Mouse (Mus musculus): ENCODE measurements around the gene Diaph2. TPM values are rescaled to one million over a fixed set of nuclear protein-coding genes. Genes with fewer than 3 reads are reported as not detected.
"Not testable (repeated sequence)": the region's sequence is repeated elsewhere in the genome, so short reads cannot be mapped to it uniquely, and the experiment has no call there.

The Diaph2 gene
- polyA plus RNA-seq, 1 experiment from 2014 or later, result 8.3 TPM

DNA sequence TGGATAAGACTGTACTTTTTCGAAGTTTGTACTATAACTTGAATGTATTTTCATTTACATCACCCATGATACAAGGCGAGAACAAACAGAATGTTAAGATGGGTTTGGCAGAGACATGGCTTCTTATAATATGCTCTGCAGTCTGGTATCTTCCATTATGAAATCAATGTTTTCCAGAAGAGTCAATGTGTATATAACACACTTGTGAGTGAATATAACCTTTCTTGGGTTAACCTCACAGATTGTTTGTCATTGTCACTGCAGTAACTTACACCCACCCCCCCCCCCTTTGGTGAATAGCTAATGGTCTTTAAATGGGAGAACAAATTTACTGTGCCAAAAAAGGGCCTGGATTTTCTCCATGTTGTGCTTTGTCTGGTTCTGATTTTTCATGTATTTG, 13.1 kb downstream of the Diaph2 start:
- 54% methylated on average over 2 of the region's 2 CpGs for WGBS

DNA sequence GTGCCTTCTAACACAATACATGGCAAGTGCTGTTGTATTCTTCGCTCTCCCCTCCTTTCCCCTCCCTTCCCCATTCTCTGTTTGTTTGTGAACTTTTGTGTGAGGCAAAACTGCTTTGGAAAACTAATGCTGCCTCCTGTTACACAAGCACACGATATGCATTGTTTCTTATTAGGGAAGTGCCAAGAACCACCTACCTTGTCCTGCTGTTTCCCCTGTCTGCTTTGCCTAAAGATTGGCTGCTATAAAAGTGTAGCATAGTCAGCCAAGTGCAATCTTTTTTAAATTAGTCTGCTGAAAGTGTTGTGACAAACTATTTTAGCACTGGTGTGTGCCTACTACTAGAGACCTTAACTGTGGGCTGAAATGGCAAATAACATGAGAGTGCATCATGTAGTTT, 15.8 kb downstream of the Diaph2 start:
- H3K9ac ChIP-seq, result no peak overlapping the region
- no peak overlapping the region for H3K27ac ChIP-seq
- H3K4me2 ChIP-seq, result no peak overlapping the region
- H3K27me3 ChIP-seq, result no peaks in the 10 kb centered on the region
- H3K9me3 ChIP-seq, result no peaks in the 10 kb centered on the region
- WGBS, result 75% methylated on average over 2 of the region's 2 CpGs
- H3K4me3 ChIP-seq, result no peak overlapping the region
- no peak for ATAC-seq (ENCODE audit: borderline replicate concordance, extremely low read depth, low FRiP score, low TSS enrichment)
- no peaks in the 10 kb centered on the region for H3K36me3 ChIP-seq
- H3K4me1 ChIP-seq, result no peaks in the 10 kb centered on the region

More for the DNA sequence above, 13.1 kb downstream of the Diaph2 start:
- Histone ChIP-seq H3K27ac (no peak overlapping the region), H3K4me2 (no peak overlapping the region), H3K36me3 (no peaks in the 10 kb centered on the region), H3K9ac (no peak overlapping the region), H3K4me1 (no peaks in the 10 kb centered on the region), H3K4me3 (no peak overlapping the region), H3K27me3 (no peaks in the 10 kb centered on the region), H3K9me3 (no peaks in the 10 kb centered on the region)
- no peak for ATAC-seq (ENCODE audit: borderline replicate concordance, extremely low read depth, low FRiP score, low TSS enrichment)

DNA sequence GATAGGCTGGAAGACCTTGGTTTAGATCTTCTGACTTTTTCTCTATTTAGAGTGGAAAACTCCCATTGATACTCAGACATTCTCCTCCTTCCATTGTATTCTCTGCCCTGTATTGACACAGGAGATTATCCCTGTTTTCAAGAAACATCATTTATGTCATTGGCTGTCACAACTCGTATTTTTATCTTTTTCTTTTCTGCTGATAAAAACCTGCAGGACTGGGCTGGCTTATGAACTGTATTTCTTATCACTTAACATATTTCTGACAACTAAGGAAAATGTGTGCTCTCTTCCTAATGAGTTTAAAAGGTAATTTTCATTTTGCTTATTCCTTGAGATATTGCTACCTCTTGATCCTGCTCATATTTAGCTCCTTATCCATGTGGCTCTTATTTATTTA, 17.3 kb downstream of the Diaph2 start:
- WGBS, result 31% methylated on average over 1 of the region's 1 CpGs
- no peaks in the 10 kb centered on the region for H3K9me3 ChIP-seq
- no peak overlapping the region for H3K4me2 ChIP-seq
- H3K9ac ChIP-seq, result no peak overlapping the region
- H3K4me1 ChIP-seq, result no peaks in the 10 kb centered on the region
- ATAC-seq (ENCODE audit: borderline replicate concordance, extremely low read depth, low FRiP score, low TSS enrichment), result no peak
- H3K27me3 ChIP-seq, result no peaks in the 10 kb centered on the region
- no peaks in the 10 kb centered on the region for H3K36me3 ChIP-seq
- H3K4me3 ChIP-seq, result no peak overlapping the region
- H3K27ac ChIP-seq, result no peak overlapping the region

DNA sequence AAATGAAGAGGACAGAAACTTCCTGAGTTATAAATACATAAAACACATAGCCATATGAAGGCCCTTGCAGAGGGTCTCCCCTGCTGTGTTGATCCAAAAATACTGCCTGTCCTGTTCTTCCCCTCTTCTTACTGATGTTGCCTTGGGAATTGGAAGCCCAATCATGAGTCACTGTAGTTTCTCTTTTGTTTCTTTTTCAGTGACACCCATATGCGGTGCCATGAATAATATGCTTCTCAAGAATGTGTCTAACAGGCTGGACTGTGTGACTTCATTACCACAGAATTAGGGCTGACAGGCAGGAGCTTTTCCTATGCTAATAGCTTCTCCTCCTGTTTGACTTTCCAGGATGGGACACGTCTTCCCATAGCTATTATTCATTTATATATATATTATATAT, 21.1 kb downstream of the Diaph2 start:
- Histone ChIP-seq H3K4me2 (no peak overlapping the region), H3K9ac (no peak overlapping the region), H3K4me1 (no peaks in the 10 kb centered on the region), H3K27ac (no peak overlapping the region), H3K36me3 (no peaks in the 10 kb centered on the region), H3K27me3 (no peaks in the 10 kb centered on the region), H3K9me3 (no peaks in the 10 kb centered on the region), H3K4me3 (no peak overlapping the region)
- no peak for ATAC-seq (ENCODE audit: borderline replicate concordance, extremely low read depth, low FRiP score, low TSS enrichment)
- WGBS, result 59% methylated on average over 2 of the region's 2 CpGs

DNA sequence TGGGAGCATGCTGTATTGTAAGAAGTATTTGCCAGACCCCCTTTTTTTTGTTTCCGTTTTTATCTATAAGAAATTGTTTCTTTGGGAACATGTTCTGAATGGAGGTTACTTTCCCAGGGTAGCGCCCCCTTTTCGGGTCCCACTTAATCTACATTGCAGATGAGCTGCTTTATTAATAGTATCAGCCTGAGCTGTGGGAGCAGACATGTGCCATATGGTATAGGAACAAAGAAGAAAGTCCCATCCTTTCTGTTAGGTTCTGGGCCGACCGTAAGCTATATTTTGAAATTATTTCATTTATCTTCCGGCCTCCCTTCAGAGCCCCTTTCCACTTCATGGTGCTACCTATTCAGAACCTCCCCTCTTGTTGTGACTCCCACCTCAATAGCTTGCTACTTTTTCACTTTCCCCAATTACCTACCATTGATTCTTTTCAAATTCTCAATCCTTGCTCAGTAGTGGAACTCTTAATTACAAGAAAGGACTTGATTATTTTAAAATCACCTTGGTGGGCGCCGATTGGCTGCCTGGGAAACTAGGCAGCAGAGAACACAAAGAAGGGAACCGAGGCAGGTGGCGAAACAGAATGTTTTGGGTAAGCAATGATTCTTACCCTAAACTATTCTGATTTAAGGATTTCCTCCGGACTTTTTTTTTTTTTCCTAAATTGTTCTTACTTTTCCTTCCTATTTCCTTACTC, 24.2 kb downstream of the Diaph2 start:
- 62% methylated on average over 11 of the region's 11 CpGs for WGBS

DNA sequence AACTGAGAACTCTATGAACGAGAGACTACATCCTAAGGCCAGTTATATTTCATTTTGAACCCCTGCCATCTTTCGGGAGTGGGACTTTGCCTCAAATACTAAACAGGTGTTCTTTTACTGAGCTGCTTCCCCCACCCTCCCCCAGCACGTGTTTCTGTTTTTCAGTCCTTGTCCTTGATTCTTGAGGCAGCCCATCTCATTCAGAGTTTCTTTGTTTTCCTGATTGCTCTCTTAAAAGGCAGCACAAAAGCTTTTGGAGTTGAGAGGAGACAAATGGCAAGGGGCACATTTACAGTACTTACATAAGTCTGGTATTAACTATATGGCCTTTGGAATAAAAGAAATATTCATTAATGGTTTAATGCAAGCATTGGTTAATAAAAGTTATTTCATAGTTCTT, 24.9 kb downstream of the Diaph2 start:
- Histone ChIP-seq H3K9ac (no peak overlapping the region), H3K4me3 (no peak overlapping the region), H3K36me3 (no peaks in the 10 kb centered on the region), H3K4me2 (no peak overlapping the region), H3K27ac (no peak overlapping the region), H3K27me3 (no peaks in the 10 kb centered on the region), H3K9me3 (no peaks in the 10 kb centered on the region), H3K4me1 (no peaks in the 10 kb centered on the region)
- 65% methylated on average over 3 of the region's 3 CpGs for WGBS
- ATAC-seq (ENCODE audit: borderline replicate concordance, extremely low read depth, low FRiP score, low TSS enrichment), result no peak

More for the DNA sequence above, 24.2 kb downstream of the Diaph2 start:
- Histone ChIP-seq H3K4me1 (no peaks in the 10 kb centered on the region), H3K4me2 (no peak overlapping the region), H3K27ac (no peak overlapping the region), H3K36me3 (no peaks in the 10 kb centered on the region), H3K27me3 (no peaks in the 10 kb centered on the region), H3K9me3 (no peaks in the 10 kb centered on the region), H3K4me3 (no peak overlapping the region), H3K9ac (no peak overlapping the region)
- no peak for ATAC-seq (ENCODE audit: borderline replicate concordance, extremely low read depth, low FRiP score, low TSS enrichment)

DNA sequence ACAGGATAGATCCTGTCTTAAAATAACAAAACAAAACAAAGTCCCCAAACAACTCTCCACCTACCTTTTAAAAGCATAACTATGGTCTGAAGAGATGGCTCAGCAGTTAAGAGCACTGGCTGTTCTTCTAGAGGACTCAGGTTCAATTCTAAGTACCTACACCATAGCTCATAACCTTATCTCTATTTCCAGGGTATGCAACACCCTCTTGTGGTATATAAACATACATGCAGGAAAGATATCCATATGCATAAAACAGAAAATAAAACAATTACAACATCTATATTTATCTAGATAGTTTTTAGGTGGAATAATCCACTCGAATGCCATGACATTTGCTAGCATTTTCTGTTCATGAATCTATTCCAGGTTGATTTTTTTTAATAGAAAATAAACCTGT, 27.2 kb downstream of the Diaph2 start:
- Histone ChIP-seq H3K9me3 (no peaks in the 10 kb centered on the region), H3K4me3 (no peak overlapping the region), H3K4me2 (no peak overlapping the region), H3K27ac (no peak overlapping the region), H3K4me1 (no peaks in the 10 kb centered on the region), H3K36me3 (no peaks in the 10 kb centered on the region), H3K9ac (no peak overlapping the region), H3K27me3 (no peaks in the 10 kb centered on the region)
- no peak for ATAC-seq (ENCODE audit: borderline replicate concordance, extremely low read depth, low FRiP score, low TSS enrichment)
- WGBS, result 67% methylated on average over 1 of the region's 1 CpGs

DNA sequence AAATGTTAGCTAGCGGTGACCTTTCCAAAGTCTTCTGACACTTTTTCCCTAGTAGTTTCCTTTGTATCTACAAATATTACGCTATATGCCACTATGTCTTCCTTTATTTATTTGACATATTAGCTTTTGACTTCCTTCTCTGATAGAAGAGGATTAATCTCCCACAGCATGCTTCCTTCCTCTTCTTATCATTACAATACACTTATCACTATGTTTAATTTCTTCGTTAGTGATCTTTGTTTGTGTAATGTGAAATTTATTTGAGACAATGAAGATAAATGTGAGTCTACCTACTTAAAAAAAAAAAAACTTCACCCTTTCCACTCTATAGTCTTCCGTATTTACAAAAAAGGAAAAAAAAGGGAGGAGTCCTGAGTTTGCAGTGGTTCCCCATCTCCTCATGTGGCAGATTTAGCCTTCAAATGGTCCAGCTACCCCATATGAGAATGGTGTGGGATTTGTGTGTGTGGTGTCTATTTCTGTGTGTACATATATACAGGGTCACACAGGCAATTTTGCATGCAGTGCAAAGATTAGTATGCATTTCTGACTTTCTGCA, 27.9 kb downstream of the Diaph2 start:
- WGBS, result 62% methylated on average over 4 of the region's 4 CpGs
- Histone ChIP-seq H3K4me3 (no peak overlapping the region), H3K36me3 (no peaks in the 10 kb centered on the region), H3K4me2 (no peak overlapping the region), H3K27ac (no peak overlapping the region), H3K9ac (no peak overlapping the region), H3K27me3 (no peaks in the 10 kb centered on the region), H3K9me3 (no peaks in the 10 kb centered on the region), H3K4me1 (no peaks in the 10 kb centered on the region)
- ATAC-seq (ENCODE audit: borderline replicate concordance, extremely low read depth, low FRiP score, low TSS enrichment), result no peak

DNA sequence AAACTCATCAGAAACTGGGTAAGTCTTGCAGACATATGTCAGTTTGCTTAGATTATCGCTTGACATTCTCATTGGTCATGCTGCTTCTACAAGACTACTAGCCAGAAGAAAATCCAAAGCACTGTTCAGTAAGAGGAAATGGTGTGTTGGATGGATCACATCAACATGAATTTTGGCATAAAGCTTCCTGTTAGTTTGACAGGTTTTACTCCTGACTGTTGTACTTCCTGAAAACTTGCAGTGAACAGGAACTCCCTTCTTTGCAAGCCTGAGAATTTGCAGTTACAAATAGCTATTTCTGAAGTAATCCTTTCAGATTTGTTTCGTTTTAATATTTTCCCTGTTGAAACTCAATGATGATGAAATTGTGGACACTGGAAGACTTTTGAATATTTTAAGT, 32.3 kb downstream of the Diaph2 start:
- no peak for ATAC-seq (ENCODE audit: borderline replicate concordance, extremely low read depth, low FRiP score, low TSS enrichment)
- Histone ChIP-seq H3K27ac (no peak overlapping the region), H3K36me3 (no peaks in the 10 kb centered on the region), H3K4me3 (no peak overlapping the region), H3K4me1 (no peaks in the 10 kb centered on the region), H3K9me3 (no peaks in the 10 kb centered on the region), H3K27me3 (no peaks in the 10 kb centered on the region), H3K9ac (no peak overlapping the region), H3K4me2 (no peak overlapping the region)
- WGBS, result 78% methylated on average over 2 of the region's 2 CpGs

DNA sequence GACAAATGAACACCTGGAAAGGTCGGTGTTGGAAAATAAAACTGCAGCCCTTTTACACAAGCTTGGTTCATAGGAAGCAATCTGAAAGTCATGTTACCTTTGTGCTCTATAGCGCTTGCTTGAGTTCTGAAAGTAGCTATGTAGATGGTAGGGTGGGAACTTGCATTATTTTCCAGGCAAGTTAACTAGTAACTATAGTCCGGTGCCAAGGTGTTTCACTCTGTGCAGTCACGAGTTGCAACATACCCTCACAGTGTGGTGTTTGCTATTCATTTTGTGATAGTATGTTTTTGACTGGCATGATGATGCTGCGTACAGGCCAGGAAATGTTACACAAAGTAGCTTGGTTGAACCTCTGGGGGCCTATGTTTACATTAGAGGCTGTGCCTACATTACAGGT, 34.5 kb downstream of the Diaph2 start:
- no peaks in the 10 kb centered on the region for H3K27me3 ChIP-seq

DNA sequence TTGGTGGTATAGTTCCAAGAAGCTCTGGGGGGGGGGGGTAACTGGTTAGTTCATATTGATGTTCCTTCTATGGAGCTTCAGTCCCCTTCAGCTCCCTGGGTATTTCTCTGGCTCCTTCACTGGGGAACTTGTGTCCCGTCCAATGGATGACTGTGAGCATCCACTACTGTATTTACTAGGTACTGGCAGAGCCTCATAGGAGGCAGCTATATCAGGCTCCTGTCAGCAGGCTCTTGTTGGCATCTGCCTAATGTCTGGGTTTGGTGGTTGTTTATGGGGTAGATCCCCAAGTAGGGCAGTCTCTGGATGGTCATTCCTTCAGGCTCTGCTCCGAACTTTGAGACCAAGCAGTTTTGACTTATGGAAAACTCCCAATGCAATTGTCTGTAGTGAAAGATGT, 50.4 kb downstream of the Diaph2 start:
- H3K4me1 ChIP-seq; H3K27me3 ChIP-seq; H3K36me3 ChIP-seq; H3K4me2 ChIP-seq; ATAC-seq (ENCODE audit: borderline replicate concordance, extremely low read depth, low FRiP score, low TSS enrichment); H3K9ac ChIP-seq; H3K4me3 ChIP-seq; H3K9me3 ChIP-seq; H3K27ac ChIP-seq: not testable (repeated sequence)
- 83% methylated on average over 2 of the region's 2 CpGs for WGBS

More for the DNA sequence above, 34.5 kb downstream of the Diaph2 start:
- no peak overlapping the region for H3K4me2 ChIP-seq
- 82% methylated on average over 5 of the region's 5 CpGs for WGBS
- no peak overlapping the region for H3K9ac ChIP-seq
- no peak overlapping the region for H3K4me3 ChIP-seq
- no peaks in the 10 kb centered on the region for H3K4me1 ChIP-seq
- H3K36me3 ChIP-seq, result no peaks in the 10 kb centered on the region
- no peak overlapping the region for H3K27ac ChIP-seq
- no peak for ATAC-seq (ENCODE audit: borderline replicate concordance, extremely low read depth, low FRiP score, low TSS enrichment)
- H3K9me3 ChIP-seq, result no peaks in the 10 kb centered on the region

DNA sequence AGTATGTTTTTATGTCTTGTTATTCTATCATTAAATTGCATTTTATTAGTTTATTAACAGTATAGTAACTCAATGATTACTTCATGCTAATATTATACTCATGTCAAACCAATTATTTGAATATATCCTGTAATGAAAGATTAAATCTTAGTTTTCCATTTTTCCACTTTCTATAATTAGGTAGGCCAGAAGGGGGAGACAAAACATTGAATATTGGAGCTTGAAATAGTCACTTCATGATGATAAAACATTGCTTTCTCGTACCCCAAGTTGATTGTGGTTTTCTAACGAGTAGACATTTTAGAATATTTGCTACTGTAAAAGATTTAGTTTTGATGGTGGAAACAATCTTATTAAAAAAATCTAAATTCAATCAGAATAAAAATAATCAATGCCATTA, 82.4 kb downstream of the Diaph2 start:
- Histone ChIP-seq H3K9me3 (no peaks in the 10 kb centered on the region), H3K27me3 (no peaks in the 10 kb centered on the region), H3K27ac (no peak overlapping the region), H3K4me3 (no peak overlapping the region), H3K36me3 (no peaks in the 10 kb centered on the region), H3K9ac (no peak overlapping the region), H3K4me1 (no peaks in the 10 kb centered on the region), H3K4me2 (no peak overlapping the region)
- ATAC-seq (ENCODE audit: borderline replicate concordance, extremely low read depth, low FRiP score, low TSS enrichment), result no peak
- 27% methylated on average over 2 of the region's 2 CpGs for WGBS

DNA sequence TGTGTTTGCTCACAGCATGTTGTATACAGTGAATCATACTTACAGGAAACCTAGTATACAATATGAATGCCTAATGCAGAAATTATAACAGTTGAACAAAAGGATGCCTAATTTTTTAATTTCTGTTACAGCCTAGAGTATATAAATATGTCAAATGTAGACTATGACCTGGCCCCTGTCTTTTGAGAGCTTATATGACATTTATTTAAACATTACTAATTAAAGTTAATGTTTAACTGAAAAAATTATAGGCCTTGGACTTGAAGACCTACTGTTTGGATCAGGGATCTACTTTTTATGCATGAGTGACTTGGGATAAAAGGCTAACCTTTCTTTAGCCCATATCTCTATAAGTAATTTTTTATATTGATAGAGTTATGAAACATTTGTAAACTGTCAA, 84.3 kb downstream of the Diaph2 start:
- H3K4me2 ChIP-seq, result no peak overlapping the region
- H3K9me3 ChIP-seq, result no peaks in the 10 kb centered on the region
- H3K9ac ChIP-seq, result no peak overlapping the region
- no peak overlapping the region for H3K4me3 ChIP-seq
- no peak overlapping the region for H3K27ac ChIP-seq
- no peaks in the 10 kb centered on the region for H3K27me3 ChIP-seq
- no peak for ATAC-seq (ENCODE audit: borderline replicate concordance, extremely low read depth, low FRiP score, low TSS enrichment)
- no peaks in the 10 kb centered on the region for H3K36me3 ChIP-seq
- H3K4me1 ChIP-seq, result no peaks in the 10 kb centered on the region
